Mouse (Mus musculus) CH12.LX (cell line): ENCODE data around the gene Ptgir. TPM values are rescaled to one million over a fixed set of nuclear protein-coding genes. Genes with fewer than 3 reads are reported as not detected.

Source experiments
- DNase-seq: peaks from one replicate; pipeline ENCODE4 v3.0.0-alpha.2; 2013; ENCODE audit errors: extremely low read depth
- H3K27ac ChIP-seq: 2 replicates; pipeline ENCODE4 v1.5.1; 2012; ENCODE audit warnings: low read depth, mild to moderate bottlenecking, control low read depth, moderate library complexity; ENCODE audit not compliant: insufficient read depth
- H3K27me3 ChIP-seq: replicated peaks from 2 replicates; pipeline ENCODE3; 2012; ENCODE audit warnings: inconsistent platforms
- H3K36me3 ChIP-seq, 2 experiments: replicated peaks in 1 of 2; 2 replicates each; pipeline versions ENCODE3 to v1.6.1; 2012; ENCODE audit warnings: inconsistent platforms in 1 of 2, low read length in 1 of 2, mild to moderate bottlenecking in 1 of 2, mixed read lengths in 1 of 2, moderate library complexity in 1 of 2; ENCODE audit not compliant: control insufficient read depth in 1 of 2, insufficient read depth in 1 of 2
- H3K4me1 ChIP-seq, 2 experiments: 2 replicates each; pipeline ENCODE4 v1.6.1; 2012; ENCODE audit warnings: inconsistent platforms in 1 of 2, moderate library complexity in 1 of 2; ENCODE audit not compliant: insufficient read depth in 2 of 2, control insufficient read depth in 1 of 2
- H3K4me2 ChIP-seq: 2 replicates; pipeline ENCODE4 v1.6.1; 2012; ENCODE audit warnings: low read depth, mild to moderate bottlenecking, control low read depth; ENCODE audit not compliant: poor library complexity, insufficient read depth, severe bottlenecking
- H3K4me3 ChIP-seq, 3 experiments: fragments of 150-350 bp in 1 of 3; sonication (generic) in 1 of 3; replicated peaks in 1 of 3; 2 replicates each; pipeline versions ENCODE3 to v1.5.1; 2011 to 2012; ENCODE audit warnings: low read depth in 2 of 3, low read length in 2 of 3, mild to moderate bottlenecking in 2 of 3, moderate library complexity in 2 of 3, control low read depth in 1 of 3, improper control_type of control experiment in 1 of 3, inconsistent platforms in 1 of 3, mixed read lengths in 1 of 3; ENCODE audit not compliant: poor library complexity in 1 of 3
- H3K79me2 ChIP-seq: replicated peaks from 2 replicates; pipeline ENCODE4 v1.6.1; 2012; ENCODE audit warnings: mild to moderate bottlenecking, moderate library complexity; ENCODE audit not compliant: control insufficient read depth, poor library complexity, insufficient read depth, severe bottlenecking; ENCODE audit errors: extremely low read depth
- H3K9ac ChIP-seq: 2 replicates; pipeline ENCODE4 v1.6.1; 2012; ENCODE audit warnings: low read depth, mild to moderate bottlenecking, control low read depth, moderate library complexity; ENCODE audit not compliant: insufficient read depth
- H3K9me3 ChIP-seq: replicated peaks from 2 replicates; pipeline ENCODE3; 2012; ENCODE audit warnings: low read length, inconsistent platforms, mixed read lengths
- CHD2 ChIP-seq: IDR thresholded peaks from 2 replicates; pipeline ENCODE4 v1.6.1; 2011; ENCODE audit warnings: low read length, improper control_type of control experiment
- CTCF ChIP-seq, 2 experiments: IDR thresholded peaks in 1 of 2; conservative IDR thresholded peaks in 1 of 2; 2 replicates each; pipeline ENCODE4 v1.5.1; 2011 to 2012; ENCODE audit warnings: low read depth in 2 of 2, low read length in 2 of 2, improper control_type of control experiment in 1 of 2, inconsistent platforms in 1 of 2, mild to moderate bottlenecking in 1 of 2, moderate library complexity in 1 of 2
- E2F4 ChIP-seq: IDR thresholded peaks from 2 replicates; pipeline ENCODE4 v1.6.1; 2011; ENCODE audit warnings: low read depth, low read length, improper control_type of control experiment; ENCODE audit not compliant: insufficient replicate concordance
- ELF1 ChIP-seq: IDR thresholded peaks from 2 replicates; pipeline ENCODE4 v1.6.1; 2014; ENCODE audit warnings: low read depth, mild to moderate bottlenecking, inconsistent platforms, low read length, improper control_type of control experiment
- IRF4 ChIP-seq: IDR thresholded peaks from 2 replicates; pipeline ENCODE4 v1.6.1; 2014; ENCODE audit warnings: low read depth, mild to moderate bottlenecking, inconsistent platforms, low read length, improper control_type of control experiment
- JUND ChIP-seq: conservative IDR thresholded peaks from 2 replicates; pipeline ENCODE4 v1.6.1; 2011; ENCODE audit warnings: low read depth, low read length, improper control_type of control experiment
- MEF2A ChIP-seq: IDR thresholded peaks from 2 replicates; pipeline ENCODE4 v1.6.1; 2014; ENCODE audit warnings: low read depth, mild to moderate bottlenecking, inconsistent platforms, low read length, improper control_type of control experiment, borderline replicate concordance
- MYC ChIP-seq: IDR thresholded peaks from 2 replicates; pipeline ENCODE4 v1.6.1; 2011; ENCODE audit warnings: low read depth, mild to moderate bottlenecking, improper control_type of control experiment, low read length
- NELFE ChIP-seq: IDR thresholded peaks from 2 replicates; pipeline ENCODE4 v1.6.1; 2011; ENCODE audit warnings: low read depth, low read length, improper control_type of control experiment
- NRF1 ChIP-seq: IDR thresholded peaks from 2 replicates; pipeline ENCODE4 v1.6.1; 2014; ENCODE audit warnings: low read depth, mild to moderate bottlenecking, inconsistent platforms, low read length, improper control_type of control experiment, moderate library complexity
- POLR2AphosphoS2 ChIP-seq: IDR thresholded peaks from 2 replicates; pipeline ENCODE4 v1.6.1; 2011; ENCODE audit warnings: low read depth, low read length, improper control_type of control experiment
- SMC3 ChIP-seq: IDR thresholded peaks from 2 replicates; pipeline ENCODE4 v1.6.1; 2011; ENCODE audit warnings: low read depth, low read length, improper control_type of control experiment
- TBP ChIP-seq: conservative IDR thresholded peaks from 2 replicates; pipeline ENCODE4 v1.6.1; 2011; ENCODE audit warnings: low read depth, low read length, improper control_type of control experiment
- UBTF ChIP-seq: IDR thresholded peaks from 2 replicates; pipeline ENCODE4 v1.6.1; 2012; ENCODE audit warnings: low read depth, mild to moderate bottlenecking, inconsistent platforms, low read length, improper control_type of control experiment, moderate library complexity
- USF1 ChIP-seq: IDR thresholded peaks from 2 replicates; pipeline ENCODE4 v1.6.1; 2014; ENCODE audit warnings: low read depth, mild to moderate bottlenecking, inconsistent platforms, low read length, improper control_type of control experiment
- USF2 ChIP-seq: conservative IDR thresholded peaks from 2 replicates; pipeline ENCODE4 v1.6.1; 2011; ENCODE audit warnings: low read depth, low read length, improper control_type of control experiment
- ZMIZ1 ChIP-seq: IDR thresholded peaks from 2 replicates; pipeline ENCODE4 v1.6.1; 2012; ENCODE audit warnings: low read depth, mild to moderate bottlenecking, inconsistent platforms, low read length, improper control_type of control experiment
- dilution Hi-C: fragments of 300-500 bp; cut with MboI; formaldehyde crosslinking; loops from 2 replicates; pipeline ENCODE4 v1.14.3; 2020; ENCODE audit warnings: low sequenced_read_pairs; ENCODE audit not compliant: extremely low pct_unique_long_range_greater_than_20kb, extremely low pct_ligation_motif_present
- in situ Hi-C: fragments of 300-500 bp; cut with MboI; formaldehyde crosslinking; loops from 3 replicates; pipeline ENCODE4 v1.14.3; 2019; ENCODE audit warnings: low sequenced_read_pairs, low pct_ligation_motif_present, low pct_unique_long_range_greater_than_20kb, mixed read lengths
- polyA plus RNA-seq: library from polyadenylated mRNA; unstranded; fragments of >175 nt; gene quantifications from 2 replicates; pipeline ENCODE4 v1.2.1, GENCODE M21; 2012; ENCODE audit warnings: low read depth; ENCODE audit not compliant: insufficient read length
- total RNA-seq, 2 experiments: library from RNA; depleted of rRNA; stranded (reverse); fragments of 300-350 nt in 1 of 2; fragments of >200 nt in 1 of 2; gene quantifications; 2 replicates each; pipeline ENCODE4 v1.2.3; 2012 to 2014

Gene Ptgir
- total and polyA plus RNA-seq, 3 experiments = 3.8 to 31.1 (median 7.0) TPM

GRCm38 (mm10) chr7:16893612-16894011 lies 12.7 kb upstream of the Ptgir start:
- no peak for TF ChIP-seq ZMIZ1
- no peak for TF ChIP-seq JUND
- no peak for TF ChIP-seq USF1
- TF ChIP-seq, all 38 proteins: peak for 0
- dilution Hi-C loops (no loop called here), in situ Hi-C loops (no loop called here)
- Histone ChIP-seq H3K9me3 (no peaks in the 10 kb centered on the region), H3K27me3 (peaks cover 6% of the 10 kb centered on the region), H3K36me3 (peaks cover 0 to 1% of the 10 kb centered on the region in 2 experiments), H3K4me3 (no peak overlapping the region), H3K4me2 (no peak overlapping the region), H3K79me2 (no peaks in the 10 kb centered on the region), H3K4me1 (peaks cover 11 to 36% of the 10 kb centered on the region in 2 experiments), H3K27ac (no peak overlapping the region), H3K9ac (no peak overlapping the region)
- no peak for DNase-seq

DNA sequence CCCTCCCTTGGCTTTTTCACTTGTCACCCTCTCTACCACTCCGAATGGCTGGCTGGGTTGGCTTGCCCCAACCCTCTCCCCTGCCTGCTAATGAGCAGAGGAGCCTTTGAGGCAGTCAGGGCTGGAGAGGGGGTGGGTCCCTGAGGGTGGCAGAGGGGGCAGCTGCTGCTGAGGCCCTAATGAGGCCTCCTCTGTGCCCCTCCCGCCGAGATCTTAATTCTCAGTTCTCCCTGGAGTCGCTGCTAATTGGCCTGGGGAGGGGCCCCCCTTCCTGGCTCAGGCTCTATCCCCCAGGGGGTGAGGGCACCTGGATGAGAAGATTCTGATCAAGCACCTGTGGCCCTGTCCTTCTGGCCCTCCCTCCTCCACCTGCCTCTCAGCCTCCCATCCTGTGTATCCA lies 12.0 kb upstream of the Ptgir start:
- dilution Hi-C loops = no loop called here
- H3K4me2 ChIP-seq = no peak overlapping the region
- TF ChIP-seq ELF1 = no peak
- TF ChIP-seq CHD2 = no peak
- TF ChIP-seq NELFE = no peak
- no peak for TF ChIP-seq ZMIZ1
- no peak for TF ChIP-seq NRF1
- no peak for TF ChIP-seq SMC3
- no peak for TF ChIP-seq USF2
- TF ChIP-seq E2F4 = no peak
- TF ChIP-seq UBTF = no peak
- no peak for TF ChIP-seq MYC
- no peak for TF ChIP-seq TBP
- TF ChIP-seq CTCF (conservative IDR thresholded peaks at IDR 0.05 in 1 of 2, IDR thresholded peaks at IDR 0.05 in 1 of 2; ENCODE audit: low read depth in 2 of 2, low read length in 2 of 2) = no peak
- TF ChIP-seq IRF4 = no peak
- TF ChIP-seq MEF2A = no peak
- no peak for TF ChIP-seq POLR2AphosphoS2
- TF ChIP-seq, all 38 proteins: peak for 0
- H3K9ac ChIP-seq = no peak overlapping the region
- no peak overlapping the region for H3K27ac ChIP-seq
- H3K4me1 ChIP-seq = peaks cover 11 to 41% of the 10 kb centered on the region in 2 experiments
- in situ Hi-C loops = no loop called here
- no peaks in the 10 kb centered on the region for H3K9me3 ChIP-seq
- H3K4me3 ChIP-seq = no peak overlapping the region
- peaks cover 6% of the 10 kb centered on the region for H3K27me3 ChIP-seq
- H3K36me3 ChIP-seq = no peaks in the 10 kb centered on the region
- no peak for DNase-seq
- no peaks in the 10 kb centered on the region for H3K79me2 ChIP-seq
